Mouse (Mus musculus): ENCODE data around the gene Abr. TPM values are rescaled to one million over a fixed set of nuclear protein-coding genes. Genes with fewer than 3 reads are reported as not detected.

Gene Abr
- polyA plus RNA-seq, 1 experiment = 161 TPM

GRCm38 (mm10) chr11:76399587-76400330, 222.4 kb downstream of the Abr start:
- H3K27ac ChIP-seq (ENCODE audit: insufficient read depth, low read depth, low read length) = peak overlapping the region; percentile 40; the same call in 1 of the 2 replicates
- WGBS = 2% methylated on average over 11 of the region's 11 CpGs

GRCm38 (mm10) chr11:76398798-76399586, 223.1 kb downstream of the Abr start, which contains the start of gene Nxn:
Gene Nxn (minus strand): TSS chr11:76399140.
- 1% methylated on average over 64 of the region's 70 CpGs for WGBS

More at GRCm38 (mm10) chr11:76399587-76400330, 222.4 kb downstream of the Abr start:
- TF ChIP-seq CTCF (IDR thresholded peaks at IDR 0.05; ENCODE audit: extremely low read depth, insufficient read length, insufficient replicate concordance, low read depth, low read length) = no peak
- no peak for TF ChIP-seq POLR2A (IDR thresholded peaks at IDR 0.05; ENCODE audit: low read depth, low read length)
- Histone ChIP-seq H3K27me3 (ENCODE audit: control insufficient read depth, insufficient read depth, low read length) (no peaks in the 10 kb centered on the region), H3K4me3 (ENCODE audit: low read depth, low read length) (no peak overlapping the region), H3K4me1 (ENCODE audit: control insufficient read depth, insufficient read depth, insufficient read length, low read length) (peaks cover 7% of the 10 kb centered on the region), H3K36me3 (ENCODE audit: control insufficient read depth, insufficient read depth, low read length) (no peaks in the 10 kb centered on the region)

GRCm38 (mm10) chr11:76398312-76398797, 223.8 kb downstream of the Abr start:
- no peaks in the 10 kb centered on the region for H3K36me3 ChIP-seq (ENCODE audit: control insufficient read depth, insufficient read depth, low read length)
- WGBS = under 1% methylated on average over 33 of the region's 33 CpGs
- H3K4me3 ChIP-seq (ENCODE audit: low read depth, low read length) = peak overlapping the region; percentile 70
- 0 out of 2 replicates have a peak overlapping the region, but pooled peaks have one; percentile 3 for H3K27ac ChIP-seq (ENCODE audit: insufficient read depth, low read depth, low read length)
- H3K27me3 ChIP-seq (ENCODE audit: control insufficient read depth, insufficient read depth, low read length) = no peaks in the 10 kb centered on the region
- peaks cover 7% of the 10 kb centered on the region for H3K4me1 ChIP-seq (ENCODE audit: control insufficient read depth, insufficient read depth, insufficient read length, low read length)
- no peak for TF ChIP-seq POLR2A (IDR thresholded peaks at IDR 0.05; ENCODE audit: low read depth, low read length)
- no peak for TF ChIP-seq CTCF (IDR thresholded peaks at IDR 0.05; ENCODE audit: extremely low read depth, insufficient read length, insufficient replicate concordance, low read depth, low read length)

More at GRCm38 (mm10) chr11:76398798-76399586, 223.1 kb downstream of the Abr start, which contains the start of gene Nxn:
- Histone ChIP-seq H3K27ac (ENCODE audit: insufficient read depth, low read depth, low read length) (peak within 1 kb of the TSS; percentile 40; the same call in 1 of the 2 replicates), H3K4me3 (ENCODE audit: low read depth, low read length) (peak within 1 kb of the TSS; percentile 70), H3K36me3 (ENCODE audit: control insufficient read depth, insufficient read depth, low read length) (no peaks in the 10 kb centered on the region), H3K27me3 (ENCODE audit: control insufficient read depth, insufficient read depth, low read length) (no peaks in the 10 kb centered on the region), H3K4me1 (ENCODE audit: control insufficient read depth, insufficient read depth, insufficient read length, low read length) (peaks cover 7% of the 10 kb centered on the region)
- TF ChIP-seq CTCF (IDR thresholded peaks at IDR 0.05; ENCODE audit: extremely low read depth, insufficient read length, insufficient replicate concordance, low read depth, low read length) (no peak), POLR2A (IDR thresholded peaks at IDR 0.05; ENCODE audit: low read depth, low read length) (peak; percentile 14; the same call in 1 of the 2 replicates)

- H3K4me3 ChIP-seq (ENCODE audit: low read depth, low read length) = peak overlapping the region; percentile 70
- H3K27me3 ChIP-seq (ENCODE audit: control insufficient read depth, insufficient read depth, low read length) = no peaks in the 10 kb centered on the region
- 0 out of 2 replicates have a peak overlapping the region, but pooled peaks have one; percentile 3 for H3K27ac ChIP-seq (ENCODE audit: insufficient read depth, low read depth, low read length)
- peaks cover 7% of the 10 kb centered on the region for H3K4me1 ChIP-seq (ENCODE audit: control insufficient read depth, insufficient read depth, insufficient read length, low read length)
- TF ChIP-seq POLR2A (IDR thresholded peaks at IDR 0.05; ENCODE audit: low read depth, low read length) (no peak), CTCF (IDR thresholded peaks at IDR 0.05; ENCODE audit: extremely low read depth, insufficient read length, insufficient replicate concordance, low read depth, low read length) (no peak)
- H3K36me3 ChIP-seq (ENCODE audit: control insufficient read depth, insufficient read depth, low read length) = no peaks in the 10 kb centered on the region
- WGBS = 3% methylated on average over 26 of the region's 26 CpGs
These were observed 224.3 kb downstream of the Abr start for GRCm38 (mm10) chr11:76397650-76398311.

GRCm38 (mm10) chr11:76392996-76393395, 229.1 kb downstream of the Abr start:
- no peak overlapping the region for H3K4me3 ChIP-seq (ENCODE audit: low read depth, low read length)
- WGBS = 53% methylated on average over 11 of the region's 11 CpGs
- no peak overlapping the region for H3K27ac ChIP-seq (ENCODE audit: insufficient read depth, low read depth, low read length)
- no peaks in the 10 kb centered on the region for H3K27me3 ChIP-seq (ENCODE audit: control insufficient read depth, insufficient read depth, low read length)
- H3K4me1 ChIP-seq (ENCODE audit: control insufficient read depth, insufficient read depth, insufficient read length, low read length) = no peaks in the 10 kb centered on the region; the same call in 1 of the 2 replicates
- TF ChIP-seq CTCF (IDR thresholded peaks at IDR 0.05; ENCODE audit: extremely low read depth, insufficient read length, insufficient replicate concordance, low read depth, low read length) (no peak), POLR2A (IDR thresholded peaks at IDR 0.05; ENCODE audit: low read depth, low read length) (no peak)
- no peaks in the 10 kb centered on the region for H3K36me3 ChIP-seq (ENCODE audit: control insufficient read depth, insufficient read depth, low read length)

GRCm38 (mm10) chr11:76392532-76392931, 229.6 kb downstream of the Abr start:
- Histone ChIP-seq H3K36me3 (ENCODE audit: control insufficient read depth, insufficient read depth, low read length) (no peaks in the 10 kb centered on the region), H3K4me3 (ENCODE audit: low read depth, low read length) (no peak overlapping the region), H3K27ac (ENCODE audit: insufficient read depth, low read depth, low read length) (no peak overlapping the region), H3K27me3 (ENCODE audit: control insufficient read depth, insufficient read depth, low read length) (no peaks in the 10 kb centered on the region), H3K4me1 (ENCODE audit: control insufficient read depth, insufficient read depth, insufficient read length, low read length) (no peaks in the 10 kb centered on the region; the same call in 1 of the 2 replicates)
- WGBS = 74% methylated on average over 7 of the region's 7 CpGs
- TF ChIP-seq POLR2A (IDR thresholded peaks at IDR 0.05; ENCODE audit: low read depth, low read length) = no peak
- no peak for TF ChIP-seq CTCF (IDR thresholded peaks at IDR 0.05; ENCODE audit: extremely low read depth, insufficient read length, insufficient replicate concordance, low read depth, low read length)
